8 mouse cellular contexts compared by ENCODE assay signal in the genomic region with DNA sequence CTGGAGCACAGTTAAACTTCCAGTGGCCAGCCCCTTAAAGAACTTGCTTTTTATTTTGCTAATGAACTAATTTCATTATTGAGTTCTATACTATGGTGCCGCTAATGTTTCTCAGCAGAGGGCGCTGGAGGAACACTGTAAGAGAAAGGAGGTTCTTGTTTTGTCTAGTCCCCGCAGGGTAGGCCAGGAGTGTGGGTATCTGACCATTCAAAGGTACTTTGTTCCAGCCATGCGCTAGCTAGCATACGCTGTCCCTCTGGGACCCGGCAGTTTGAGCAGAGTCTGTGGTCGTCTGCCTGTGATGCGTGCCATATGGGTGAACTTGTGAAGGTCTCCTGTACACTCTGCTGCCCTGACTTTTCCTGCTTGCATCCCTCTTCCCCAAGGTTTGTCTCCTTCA.
DNase-seq lines count a peak whose midpoint lies in the region; ATAC-seq and TF ChIP-seq lines count a peak whose summit lies in the region.

No protein-coding gene starts in this region.

- DNase-seq in testis, postnatal 10 days (ENCODE audit: low spot score) = peak; percentile 69
- no peak for DNase-seq in testis, postnatal 14 days (ENCODE audit: low spot score)
- DNase-seq in brain, embryonic 14.5 days (ENCODE audit: low read depth) = peak; percentile 89
- peak; percentile 19 to 22 for DNase-seq in frontal cortex, postnatal 25 days (ENCODE audit: low spot score in 2 of 2)
- peak; percentile 60 to 62 for DNase-seq in kidney, postnatal 25 days
- peak; percentile 43 to 71 for DNase-seq in right cerebral cortex, postnatal 10 days (ENCODE audit: low spot score in 2 of 2)
- DNase-seq in urinary bladder, postnatal 10 days (ENCODE audit: low spot score) = no peak

- 0 out of 2 replicates have a peak overlapping the region, but pooled peaks have one; percentile 16 for H3K4me2 ChIP-seq in liver, embryonic 15.5 days

- 0 out of 2 replicates have a peak, but pooled peaks have one; percentile 40 for ATAC-seq in liver, embryonic 15.5 days (ENCODE audit: insufficient read depth)

- WGBS in liver, embryonic 15.5 days (ENCODE audit: insufficient replicate concordance) = 6% methylated on average over 8 of the region's 8 CpGs

- TF ChIP-seq POLR2A in brain, embryonic 14.5 days (IDR thresholded peaks at IDR 0.05; ENCODE audit: borderline replicate concordance, extremely low read depth, insufficient read depth, insufficient read length, poor library complexity, severe bottlenecking) = no peak

- no peak overlapping the region for H3K9ac ChIP-seq in liver, embryonic 15.5 days

- H3K27me3 ChIP-seq in liver, embryonic 15.5 days = no peaks in the 10 kb centered on the region

- H3K4me3 ChIP-seq in liver, embryonic 15.5 days (replicated peaks) = no peak overlapping the region

- no peaks in the 10 kb centered on the region for H3K9me3 ChIP-seq in liver, embryonic 15.5 days (replicated peaks)

- peak; percentile 51; the same call in 1 of the 2 replicates for TF ChIP-seq CTCF in brain, embryonic 14.5 days (IDR thresholded peaks at IDR 0.05; ENCODE audit: borderline replicate concordance, extremely low read depth, insufficient read depth, insufficient read length)

- no peak overlapping the region for H3K27ac ChIP-seq in liver, embryonic 15.5 days (replicated peaks)

- peaks cover 17% of the 10 kb centered on the region for H3K4me1 ChIP-seq in liver, embryonic 15.5 days (replicated peaks)

- no peaks in the 10 kb centered on the region for H3K36me3 ChIP-seq in liver, embryonic 15.5 days (replicated peaks)

Comparison
In these comparisons a context has a peak if more than half of its experiments do, and no peak if none do; other contexts are left out.
1. DNase-seq: peak in testis, postnatal 10 days (single experiment), brain, embryonic 14.5 days (single experiment), frontal cortex, postnatal 25 days (2 of 2), kidney, postnatal 25 days (2 of 2) and right cerebral cortex, postnatal 10 days (2 of 2); none in testis, postnatal 14 days (single experiment) and urinary bladder, postnatal 10 days (single experiment).